Mouse (Mus musculus) liver, embryonic 13.5 days (tissue): ENCODE data around the gene Syt2. TPM values are rescaled to one million over a fixed set of nuclear protein-coding genes. Genes with fewer than 3 reads are reported as not detected.

Experiments
- ATAC-seq: fragments of 200-750 bp; cut with Nextera tagmentation; 2 replicates; pipeline ENCODE4 v1.8.0; 2017; ENCODE audit warnings: low read depth, mild to moderate bottlenecking, moderate number of reproducible peaks, moderate library complexity
- DNase-seq: peaks from one replicate; pipeline ENCODE4 v3.0.0; 2022
- H3K27ac ChIP-seq: fragments of 300-500 bp; sonication (generic); 2 replicates; pipeline ENCODE4 v1.5.1; 2015; ENCODE audit warnings: moderate library complexity, mild to moderate bottlenecking, inconsistent platforms
- H3K27me3 ChIP-seq: fragments of 300-500 bp; sonication (generic); 2 replicates; pipeline ENCODE4 v1.6.1; 2015; ENCODE audit warnings: mild to moderate bottlenecking, inconsistent platforms
- H3K36me3 ChIP-seq: fragments of 300-500 bp; sonication (generic); 2 replicates; pipeline ENCODE4 v1.6.1; 2015; ENCODE audit warnings: mild to moderate bottlenecking, inconsistent platforms
- H3K4me1 ChIP-seq: fragments of 300-500 bp; sonication (generic); replicated peaks from 2 replicates; pipeline ENCODE4 v1.6.1; 2015; ENCODE audit warnings: inconsistent platforms
- H3K4me2 ChIP-seq: fragments of 300-500 bp; sonication (generic); 2 replicates; pipeline ENCODE4 v1.6.1; 2015; ENCODE audit warnings: inconsistent platforms, mild to moderate bottlenecking, moderate library complexity
- H3K4me3 ChIP-seq: fragments of 300-500 bp; sonication (generic); replicated peaks from 2 replicates; pipeline ENCODE4 v1.5.1; 2015; ENCODE audit warnings: mild to moderate bottlenecking, inconsistent platforms
- H3K9ac ChIP-seq: fragments of 300-500 bp; sonication (generic); 2 replicates; pipeline ENCODE4 v1.6.1; 2015; ENCODE audit warnings: mild to moderate bottlenecking, inconsistent platforms
- H3K9me3 ChIP-seq: fragments of 300-500 bp; sonication (generic); replicated peaks from 2 replicates; pipeline ENCODE4 v1.6.1; 2016; ENCODE audit warnings: inconsistent platforms
- WGBS: fragments of 180-500 bp; shearing (Covaris S2); methylation state at CpG from one replicate; pipeline ENCODE4 v1.1.7; 2015; ENCODE audit not compliant: insufficient replicate concordance; 5-methylcytosine and 5-hydroxymethylcytosine counted together
- polyA plus RNA-seq: library from polyadenylated mRNA; unstranded; fragments of >200 nt; fragmentation: Nextera tagmentation; extraction: Ambion mirVana; gene quantifications from 2 replicates; pipeline ENCODE4 v1.2.1, GENCODE M21; 2015

The Syt2 gene
- polyA plus RNA-seq, 1 experiment from 2014 or later: 0.08 TPM

DNA sequence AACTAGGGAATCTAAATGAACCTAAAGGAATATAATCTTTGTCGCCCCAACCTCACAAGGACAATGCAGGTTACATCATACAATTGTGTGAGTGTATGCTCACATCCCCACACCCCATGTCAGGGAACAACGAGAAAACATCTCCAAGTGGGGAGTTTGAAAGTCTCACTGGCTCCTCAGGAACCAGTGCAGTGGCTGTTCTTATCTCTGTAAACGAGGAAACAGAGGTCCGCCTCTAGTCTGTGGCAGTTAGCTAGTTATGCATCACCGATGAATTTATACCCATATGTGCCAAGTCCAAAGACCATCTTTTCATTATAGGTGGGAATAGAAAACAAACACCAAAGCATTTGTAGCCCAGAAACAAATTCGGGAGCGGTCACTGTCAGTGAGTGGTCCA is 115.1 kb downstream of the Syt2 start:
- Histone ChIP-seq H3K9me3 (no peaks in the 10 kb centered on the region), H3K36me3 (no peaks in the 10 kb centered on the region), H3K27me3 (no peaks in the 10 kb centered on the region), H3K27ac (no peak overlapping the region), H3K4me3 (no peak overlapping the region), H3K4me1 (peaks cover 18% of the 10 kb centered on the region), H3K9ac (no peak overlapping the region), H3K4me2 (no peak overlapping the region)
- no peak for ATAC-seq
- WGBS: 43% methylated on average over 7 of the region's 7 CpGs
- DNase-seq: no peak

DNA sequence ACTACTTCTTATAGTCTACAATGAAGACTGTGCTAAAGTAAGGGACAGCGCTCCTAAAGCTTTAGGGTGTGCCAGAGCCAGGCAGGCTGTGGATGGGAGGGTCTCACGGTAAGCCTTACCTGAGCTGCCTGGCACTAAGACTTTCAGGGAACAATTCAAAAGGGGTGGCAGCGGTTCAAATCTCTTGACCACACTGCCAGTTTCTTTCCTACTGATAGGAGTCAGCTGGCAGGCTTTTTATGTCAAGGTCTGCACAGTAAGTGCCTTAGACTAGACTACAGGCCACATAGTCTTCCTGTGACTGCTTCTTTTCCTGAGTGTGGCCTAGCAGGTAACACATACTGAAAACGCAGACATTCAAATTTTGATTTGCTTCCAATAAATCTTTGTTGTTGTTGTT is 116.8 kb downstream of the Syt2 start:
- ATAC-seq: no peak
- Histone ChIP-seq H3K36me3 (peaks cover 3% of the 10 kb centered on the region; the same call in 1 of the 2 replicates), H3K4me1 (peaks cover 18% of the 10 kb centered on the region), H3K27me3 (no peaks in the 10 kb centered on the region), H3K9me3 (no peaks in the 10 kb centered on the region), H3K4me2 (no peak overlapping the region), H3K27ac (no peak overlapping the region), H3K9ac (no peak overlapping the region), H3K4me3 (no peak overlapping the region)
- no peak for DNase-seq
- WGBS: 74% methylated on average over 4 of the region's 4 CpGs

DNA sequence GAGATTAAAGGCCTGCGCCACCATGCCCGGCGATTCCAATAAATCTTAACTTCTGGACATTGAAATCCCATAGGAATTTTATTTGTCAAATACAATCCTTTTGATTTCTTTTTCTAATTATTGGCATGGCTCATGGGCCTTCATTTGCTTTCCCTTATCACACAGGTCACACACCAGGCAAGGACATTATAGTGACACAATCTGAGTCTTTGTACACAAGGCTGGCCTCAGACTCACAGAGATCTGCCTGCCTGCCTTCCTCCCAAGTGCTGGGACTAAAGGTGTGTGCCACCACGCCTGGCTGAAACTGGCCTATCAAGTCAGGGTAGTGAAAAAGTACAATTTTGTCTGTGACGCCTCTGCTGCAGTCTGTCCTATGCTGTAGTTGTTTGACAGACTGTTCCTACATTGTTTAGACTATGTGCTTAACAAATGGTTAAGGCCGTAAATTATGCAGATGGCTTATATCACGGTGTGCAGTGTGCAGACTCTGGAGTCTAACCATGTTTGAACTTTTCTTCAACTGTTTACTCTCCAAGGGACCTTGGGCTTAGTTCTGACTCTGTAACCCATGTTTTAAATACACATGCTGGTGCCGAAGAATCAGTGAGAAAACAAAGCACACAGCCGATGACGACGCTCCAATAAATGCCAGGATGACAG is 117.4 kb downstream of the Syt2 start:
- H3K36me3 ChIP-seq: peaks cover 6% of the 10 kb centered on the region; the same call in 1 of the 2 replicates
- ATAC-seq (no peak), DNase-seq (no peak)
- no peak overlapping the region for H3K4me2 ChIP-seq
- H3K9ac ChIP-seq: no peak overlapping the region
- no peak overlapping the region for H3K27ac ChIP-seq
- H3K4me3 ChIP-seq: no peak overlapping the region
- H3K9me3 ChIP-seq: no peaks in the 10 kb centered on the region
- 76% methylated on average over 11 of the region's 11 CpGs for WGBS
- peaks cover 18% of the 10 kb centered on the region for H3K4me1 ChIP-seq
- no peaks in the 10 kb centered on the region for H3K27me3 ChIP-seq

DNA sequence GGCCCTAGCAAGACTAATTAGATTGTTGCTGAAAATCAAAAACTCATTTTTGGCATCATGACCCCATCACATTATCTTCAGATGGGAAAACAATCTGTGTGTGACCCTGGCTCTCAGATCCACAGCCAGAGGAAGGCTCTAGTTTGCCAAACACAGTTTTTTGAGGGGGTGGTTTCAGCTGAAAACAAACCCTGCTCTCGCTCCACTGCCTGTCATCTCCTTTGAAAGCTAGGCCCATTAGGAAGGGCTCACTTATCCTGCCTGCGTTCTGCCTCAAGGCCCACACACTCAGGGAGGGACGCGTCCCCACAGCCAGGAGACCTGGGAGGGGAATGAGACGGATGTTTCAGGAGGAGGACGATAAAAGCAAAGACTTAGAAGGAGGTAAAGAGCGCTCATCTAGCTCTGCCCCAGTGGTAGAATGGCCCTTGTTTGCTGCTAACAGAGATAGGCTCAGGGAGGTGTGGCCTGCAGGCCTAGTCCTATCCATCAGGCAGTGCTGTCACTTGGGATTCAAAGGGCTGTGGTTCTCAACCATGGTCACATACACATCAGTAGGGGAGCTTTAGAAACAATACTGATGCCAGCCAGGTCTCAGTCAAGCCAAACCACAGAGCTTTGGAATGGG is 118.5 kb downstream of the Syt2 start:
- Histone ChIP-seq H3K9ac (no peak overlapping the region), H3K36me3 (peaks cover 6% of the 10 kb centered on the region; the same call in 1 of the 2 replicates)

DNA sequence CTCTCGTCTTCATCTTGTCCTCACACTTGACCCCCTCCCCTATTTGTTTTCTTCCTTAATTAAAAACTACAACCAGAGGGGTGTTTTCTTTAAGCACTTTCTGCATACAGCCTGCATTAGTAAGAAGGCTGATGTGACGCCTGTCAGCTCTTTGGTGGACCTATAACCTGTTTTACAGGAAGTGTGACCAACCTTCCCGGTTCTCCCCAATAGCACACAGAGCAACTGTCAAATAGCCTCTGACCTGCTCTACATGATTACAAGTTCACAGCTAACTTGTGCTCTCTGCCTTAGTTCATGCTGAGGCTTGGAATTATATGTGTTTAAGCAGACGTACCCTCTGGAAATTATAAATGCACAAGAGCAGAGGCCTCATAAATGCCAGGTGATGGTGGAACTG is 120.0 kb downstream of the Syt2 start:
- ATAC-seq (no peak), DNase-seq (no peak)
- Histone ChIP-seq H3K27ac (no peak overlapping the region), H3K36me3 (peaks cover 6% of the 10 kb centered on the region; the same call in 1 of the 2 replicates), H3K4me2 (no peak overlapping the region), H3K4me3 (no peak overlapping the region), H3K9ac (no peak overlapping the region), H3K4me1 (peaks cover 18% of the 10 kb centered on the region), H3K9me3 (no peaks in the 10 kb centered on the region), H3K27me3 (no peaks in the 10 kb centered on the region)
- 75% methylated on average over 4 of the region's 4 CpGs for WGBS

More for the DNA sequence above, 118.5 kb downstream of the Syt2 start:
- no peak overlapping the region for H3K4me2 ChIP-seq
- H3K9me3 ChIP-seq: no peaks in the 10 kb centered on the region
- no peak overlapping the region for H3K4me3 ChIP-seq
- H3K4me1 ChIP-seq: peaks cover 18% of the 10 kb centered on the region
- 77% methylated on average over 7 of the region's 7 CpGs for WGBS
- H3K27ac ChIP-seq: 0 out of 2 replicates have a peak overlapping the region, but pooled peaks have one; percentile 13
- no peaks in the 10 kb centered on the region for H3K27me3 ChIP-seq
- no peak for DNase-seq
- no peak for ATAC-seq

DNA sequence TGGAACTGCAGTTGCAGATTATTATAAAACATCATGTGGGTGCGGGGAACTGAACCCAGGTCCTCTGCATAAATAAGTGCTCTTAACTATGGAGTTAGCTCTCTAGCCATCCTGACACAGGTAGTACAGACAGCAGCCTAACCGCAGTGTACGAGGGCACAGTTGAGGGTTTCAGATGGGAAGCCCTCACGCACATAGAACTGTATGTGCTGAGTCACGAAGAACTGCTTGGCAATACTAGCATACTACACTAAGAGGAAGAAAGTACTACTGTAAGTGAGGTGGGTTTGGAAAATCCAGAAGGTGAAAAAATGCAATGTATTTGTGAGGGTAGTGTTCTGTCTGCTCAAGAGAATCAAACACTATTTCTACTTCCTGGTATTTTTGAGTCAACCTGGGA is 123.8 kb downstream of the Syt2 start:
- H3K4me2 ChIP-seq: no peak overlapping the region
- WGBS: 82% methylated on average over 5 of the region's 5 CpGs
- H3K9me3 ChIP-seq: no peaks in the 10 kb centered on the region
- H3K36me3 ChIP-seq: peaks cover 10% of the 10 kb centered on the region; the same call in 1 of the 2 replicates
- DNase-seq (no peak), ATAC-seq (no peak)
- no peaks in the 10 kb centered on the region for H3K27me3 ChIP-seq
- no peak overlapping the region for H3K9ac ChIP-seq
- H3K4me3 ChIP-seq: no peak overlapping the region
- no peak overlapping the region for H3K27ac ChIP-seq
- H3K4me1 ChIP-seq: peaks cover 21% of the 10 kb centered on the region

DNA sequence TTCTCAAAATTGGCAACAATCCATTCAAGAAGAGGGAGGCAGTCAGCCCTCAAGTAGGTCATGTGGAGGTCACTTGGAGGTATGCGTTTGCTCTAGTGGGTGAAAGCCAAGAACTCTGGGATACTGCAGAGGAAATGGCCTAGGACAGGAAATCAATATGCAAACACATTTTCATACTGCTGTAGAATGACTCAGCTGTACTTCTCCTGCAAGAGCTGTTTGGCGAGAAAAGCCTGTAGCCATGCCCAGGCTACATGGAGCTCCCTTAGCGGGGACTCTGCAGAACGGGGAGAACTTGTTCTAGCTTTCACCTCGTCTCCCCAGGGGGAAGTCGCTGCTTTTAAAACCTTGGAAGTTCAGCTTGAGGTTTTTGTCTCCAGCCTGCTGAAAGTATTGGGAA is 124.9 kb downstream of the Syt2 start:
- no peak overlapping the region for H3K9ac ChIP-seq
- no peaks in the 10 kb centered on the region for H3K27me3 ChIP-seq
- peak overlapping the region; percentile 4; the same call in 1 of the 2 replicates for H3K27ac ChIP-seq
- no peak for ATAC-seq
- peaks cover 21% of the 10 kb centered on the region for H3K4me1 ChIP-seq
- peaks cover 10% of the 10 kb centered on the region; the same call in 1 of the 2 replicates for H3K36me3 ChIP-seq
- H3K4me2 ChIP-seq: no peak overlapping the region
- H3K4me3 ChIP-seq: no peak overlapping the region
- WGBS: 65% methylated on average over 6 of the region's 6 CpGs
- no peak for DNase-seq
- no peaks in the 10 kb centered on the region for H3K9me3 ChIP-seq

DNA sequence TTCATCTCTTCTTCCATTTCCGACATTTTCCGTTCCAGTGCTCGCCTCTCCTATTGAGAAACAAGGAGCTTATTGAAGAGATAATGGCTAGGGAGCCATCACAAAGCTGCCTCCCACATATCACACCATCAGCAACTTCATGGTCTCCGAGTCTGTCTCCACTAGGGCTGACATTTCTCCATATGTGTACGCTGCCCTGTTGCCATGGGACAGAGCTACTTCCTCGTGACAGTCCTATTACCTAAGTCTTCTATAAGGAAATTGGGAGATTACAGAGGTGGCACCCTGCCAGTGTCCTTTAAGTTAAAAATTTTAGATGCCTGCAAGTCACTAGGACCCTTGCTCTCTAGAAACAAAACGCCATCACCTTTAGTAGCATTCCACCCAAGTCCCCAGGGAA is 125.5 kb downstream of the Syt2 start:
- Histone ChIP-seq H3K4me1 (peaks cover 21% of the 10 kb centered on the region), H3K36me3 (peaks cover 11% of the 10 kb centered on the region; the same call in 1 of the 2 replicates), H3K9ac (no peak overlapping the region), H3K27ac (no peak overlapping the region), H3K4me3 (no peak overlapping the region), H3K27me3 (no peaks in the 10 kb centered on the region), H3K9me3 (no peaks in the 10 kb centered on the region), H3K4me2 (no peak overlapping the region)
- no peak for ATAC-seq
- WGBS: 78% methylated on average over 7 of the region's 7 CpGs
- no peak for DNase-seq

DNA sequence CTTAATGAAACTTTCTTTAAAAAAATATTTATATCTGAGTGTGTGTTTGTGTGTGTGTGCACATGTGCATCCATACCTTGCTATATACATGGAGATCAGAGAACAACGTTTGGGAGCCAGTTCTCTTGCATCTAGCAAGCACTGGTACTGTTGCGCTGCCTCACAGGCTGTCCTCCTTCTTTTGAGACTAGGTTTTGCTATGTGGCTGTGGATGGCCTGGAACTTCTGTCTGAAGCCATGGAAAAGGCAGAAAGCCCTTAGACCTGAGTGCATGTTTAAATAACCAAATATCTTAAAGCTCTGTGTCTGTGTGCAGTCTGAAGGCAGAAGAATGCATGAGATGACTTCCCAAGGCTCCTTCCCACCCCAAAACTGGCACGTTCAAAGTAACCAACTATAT is 126.3 kb downstream of the Syt2 start:
- Histone ChIP-seq H3K9me3 (no peaks in the 10 kb centered on the region), H3K4me2 (no peak overlapping the region), H3K36me3 (peaks cover 11% of the 10 kb centered on the region; the same call in 1 of the 2 replicates), H3K4me1 (peaks cover 21% of the 10 kb centered on the region), H3K4me3 (no peak overlapping the region), H3K27me3 (no peaks in the 10 kb centered on the region), H3K27ac (no peak overlapping the region), H3K9ac (no peak overlapping the region)
- no peak for ATAC-seq
- 72% methylated on average over 3 of the region's 3 CpGs for WGBS
- no peak for DNase-seq

DNA sequence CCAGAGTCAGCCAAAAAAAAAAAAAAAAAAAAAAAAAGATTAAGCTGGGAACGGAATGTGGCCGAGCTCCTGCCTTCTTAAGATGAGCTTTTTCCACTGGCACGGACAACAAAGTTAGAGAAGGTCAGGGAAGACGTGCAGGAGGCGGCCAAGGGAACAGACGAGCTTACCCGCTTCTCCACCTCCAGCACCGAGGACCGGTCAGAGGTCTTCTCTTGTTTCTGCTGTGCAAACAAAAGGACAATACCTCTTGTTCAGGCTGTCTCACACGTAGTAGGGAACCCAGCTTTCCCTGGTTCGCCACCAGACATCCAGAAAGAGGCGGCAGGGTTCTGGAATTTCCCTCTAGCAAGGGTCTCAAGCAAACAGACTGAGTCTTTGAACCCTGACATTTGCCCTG is 126.8 kb downstream of the Syt2 start:
- Histone ChIP-seq H3K4me3 (no peak overlapping the region), H3K4me1 (peaks cover 25% of the 10 kb centered on the region), H3K36me3 (peaks cover 11% of the 10 kb centered on the region; the same call in 1 of the 2 replicates), H3K4me2 (no peak overlapping the region), H3K27ac (no peak overlapping the region), H3K9me3 (no peaks in the 10 kb centered on the region), H3K9ac (no peak overlapping the region), H3K27me3 (no peaks in the 10 kb centered on the region)
- 77% methylated on average over 12 of the region's 12 CpGs for WGBS
- no peak for DNase-seq
- no peak for ATAC-seq

DNA sequence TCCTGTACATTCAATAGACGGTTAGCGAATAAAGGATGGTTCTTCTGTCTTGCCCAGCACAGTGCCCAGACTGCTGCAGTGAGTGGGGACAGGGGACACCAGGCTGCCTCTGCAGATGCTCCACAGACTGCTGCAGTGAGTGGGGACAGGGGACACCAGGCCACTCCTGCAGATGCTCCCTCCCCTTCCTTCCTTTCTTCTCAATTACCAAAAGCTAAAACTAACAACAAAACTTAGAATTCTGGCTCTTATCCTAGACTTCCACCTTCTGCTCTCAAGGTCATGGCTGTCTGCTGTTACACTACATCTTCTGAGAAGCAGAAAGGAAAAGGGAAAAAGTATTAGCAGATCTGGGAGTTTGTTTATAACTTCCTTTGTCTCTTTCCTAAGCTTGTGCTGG is 127.8 kb downstream of the Syt2 start:
- H3K36me3 ChIP-seq: peaks cover 8% of the 10 kb centered on the region; the same call in 1 of the 2 replicates
- H3K9ac ChIP-seq: no peak overlapping the region
- peaks cover 26% of the 10 kb centered on the region for H3K4me1 ChIP-seq
- no peak for ATAC-seq
- H3K4me2 ChIP-seq: no peak overlapping the region
- no peak for DNase-seq
- H3K27me3 ChIP-seq: no peaks in the 10 kb centered on the region
- H3K27ac ChIP-seq: no peak overlapping the region; the same call in 1 of the 2 replicates
- WGBS: 86% methylated on average over 2 of the region's 2 CpGs
- H3K4me3 ChIP-seq: no peak overlapping the region
- H3K9me3 ChIP-seq: no peaks in the 10 kb centered on the region
